Mouse (Mus musculus) myocyte (in vitro differentiated cells): ENCODE data around the gene Dgki.

Experiments
- CEBPB ChIP-seq: IDR thresholded peaks from 2 replicates; pipeline ENCODE4 v1.6.1; 2011; ENCODE audit warnings: mild to moderate bottlenecking, moderate library complexity; ENCODE audit not compliant: poor library complexity, insufficient read depth, severe bottlenecking
- E2F4 ChIP-seq: IDR thresholded peaks from one replicate; pipeline ENCODE4 v1.6.1; 2011; ENCODE audit warnings: mild to moderate bottlenecking, control low read depth, moderate library complexity; ENCODE audit not compliant: insufficient read depth
- MYOD1 ChIP-seq, 3 experiments: IDR thresholded peaks; one replicate each; pipeline ENCODE4 v1.6.1; 2011; ENCODE audit warnings: control low read depth in 2 of 3, low read depth in 2 of 3, mild to moderate bottlenecking in 2 of 3, moderate library complexity in 1 of 3; ENCODE audit not compliant: insufficient read length in 2 of 3, control insufficient read depth in 1 of 3
- POLR2A ChIP-seq: IDR thresholded peaks from one replicate; pipeline ENCODE4 v1.6.1; 2011; ENCODE audit warnings: low read depth, mild to moderate bottlenecking, control low read depth, moderate library complexity; ENCODE audit not compliant: insufficient read length
- TCF12 ChIP-seq: IDR thresholded peaks from one replicate; pipeline ENCODE4 v1.6.1; 2011; ENCODE audit warnings: mild to moderate bottlenecking, control low read depth; ENCODE audit not compliant: poor library complexity, insufficient read depth, severe bottlenecking

- TF ChIP-seq POLR2A (no peak), MYOD1 (IDR thresholded peaks at IDR 0.05; ENCODE audit: control insufficient read depth in 1 of 3, insufficient read length in 2 of 3, low read depth in 2 of 3) (no peak), TCF12 (no peak), CEBPB (no peak), E2F4 (no peak)
Observed at GRCm38 (mm10) chr6:37216342-37216763, 83.6 kb downstream of the Dgki start.
